Mouse (Mus musculus): ENCODE data around the gene Rbfox1. TPM values are rescaled to one million over a fixed set of nuclear protein-coding genes. Genes with fewer than 3 reads are reported as not detected.

Rbfox1 gene
- total RNA-seq, 2 experiments from 2014 or later, result 0.96 to 1.5 TPM

- no peak for DNase-seq (ENCODE audit: low spot score in 2 of 2)
Observed at GRCm38 (mm10) chr16:5992045-5993011, 107.2 kb downstream of the Rbfox1 start.

GRCm38 (mm10) chr16:5997136-5997535, 112.0 kb downstream of the Rbfox1 start:
- no peak for DNase-seq (ENCODE audit: low spot score in 2 of 2)

DNA sequence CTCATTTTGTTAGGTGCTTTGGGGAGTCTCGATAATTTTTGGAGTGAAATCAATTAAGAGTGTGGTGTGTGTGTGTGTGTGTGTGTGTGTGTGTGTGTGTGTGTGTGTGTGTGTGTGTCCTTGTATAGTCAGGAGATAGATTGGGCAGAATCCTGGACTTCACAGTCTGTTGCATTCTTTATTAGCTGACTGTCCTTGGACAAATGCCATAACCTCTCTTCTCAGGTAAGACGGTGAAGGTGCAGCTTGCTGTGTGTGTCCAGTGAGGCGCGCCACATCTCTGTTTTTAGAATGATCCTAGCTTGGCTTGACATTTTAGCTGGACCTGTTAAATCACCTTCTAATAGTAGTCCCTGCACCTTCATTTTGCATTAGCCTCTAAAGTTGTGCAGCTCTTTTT, 112.5 kb downstream of the Rbfox1 start:
- DNase-seq (ENCODE audit: low spot score in 2 of 2), result no peak

- no peak for DNase-seq (ENCODE audit: low spot score in 2 of 2)
Observed at GRCm38 (mm10) chr16:6000016-6000415, 114.9 kb downstream of the Rbfox1 start.

DNA sequence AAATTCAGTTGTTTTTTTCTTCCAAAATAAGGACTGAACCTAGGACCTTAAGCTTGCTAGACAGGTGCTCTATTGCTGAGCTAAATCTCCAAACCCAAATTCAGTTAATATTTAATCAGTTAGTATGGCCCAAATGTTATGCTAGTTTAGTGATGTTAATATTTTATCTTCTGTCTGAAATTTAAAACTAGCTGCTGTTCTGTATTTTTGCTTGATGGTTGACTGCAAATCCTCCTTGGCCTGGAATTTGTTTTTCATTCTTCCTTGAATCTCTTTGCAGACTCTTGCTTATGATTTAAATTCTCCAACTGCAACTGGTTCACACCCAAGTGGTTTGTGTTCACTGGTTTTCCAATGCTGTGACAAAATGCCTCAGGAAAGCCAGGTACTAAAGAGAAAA, 121.8 kb downstream of the Rbfox1 start:
- no peak for DNase-seq (ENCODE audit: low spot score in 2 of 2)

DNA sequence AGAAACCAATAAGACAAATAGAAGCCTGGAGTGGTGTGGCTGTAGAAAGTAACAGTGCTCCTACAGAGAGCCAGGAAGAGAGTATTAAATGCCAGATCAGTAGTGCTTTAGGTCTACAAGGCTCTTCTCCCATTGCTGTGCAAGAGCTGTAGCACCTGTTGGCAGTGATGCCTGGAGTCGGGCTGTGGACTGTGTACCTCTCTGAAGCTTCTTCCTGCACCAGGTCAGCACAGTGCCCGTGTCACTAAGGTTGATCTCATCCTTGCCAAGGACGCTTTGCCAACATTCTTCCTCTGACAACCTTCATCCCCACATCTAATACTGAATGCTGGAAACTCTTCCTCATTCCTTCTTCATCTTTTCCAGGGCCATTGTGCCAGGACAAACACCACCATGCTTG, 127.7 kb downstream of the Rbfox1 start:
- no peak for DNase-seq (ENCODE audit: low spot score in 2 of 2)

- peak; percentile 62 to 68 for DNase-seq (ENCODE audit: low spot score in 2 of 2)
Observed at GRCm38 (mm10) chr16:6018639-6019038, 133.5 kb downstream of the Rbfox1 start.

DNA sequence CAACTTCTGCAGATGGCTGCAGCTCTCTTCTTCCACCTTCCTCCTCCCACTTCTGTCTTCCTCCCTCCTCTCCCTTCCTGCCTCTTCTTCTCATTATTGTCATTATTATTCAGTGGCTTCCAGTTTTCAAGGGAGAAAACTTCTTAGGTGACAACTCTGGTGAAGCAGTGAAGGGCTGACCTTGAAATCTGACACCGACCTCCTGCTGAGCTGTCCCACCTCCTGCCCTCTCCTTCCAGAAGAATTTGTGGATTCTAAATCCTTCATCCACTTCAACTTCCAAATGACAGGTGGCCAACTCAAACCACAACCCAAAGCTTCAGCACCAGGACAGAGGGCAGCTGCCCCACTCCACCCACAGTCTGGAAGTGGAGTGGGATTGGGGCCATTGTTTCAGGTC, 134.2 kb downstream of the Rbfox1 start:
- DNase-seq (ENCODE audit: low spot score in 2 of 2), result no peak

DNA sequence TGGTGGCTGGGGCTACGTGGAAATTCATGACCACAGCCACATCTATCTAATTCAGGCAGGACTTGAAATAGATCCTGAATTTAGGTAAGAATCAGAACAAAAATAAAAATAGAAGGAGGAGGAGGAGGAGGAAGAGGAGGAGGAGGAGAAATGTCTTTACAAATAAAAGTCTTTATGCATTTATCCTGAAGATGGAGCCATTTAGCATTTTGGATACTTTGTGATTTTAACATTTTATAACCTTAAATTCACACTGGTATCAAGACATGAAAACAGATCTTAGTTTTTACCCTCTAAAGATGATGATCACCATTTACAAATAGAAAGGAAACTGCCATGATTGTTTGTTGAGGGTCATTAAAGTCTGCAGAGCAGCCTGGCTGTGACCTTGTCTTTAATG, 146.1 kb downstream of the Rbfox1 start:
- no peak for DNase-seq (ENCODE audit: low spot score in 2 of 2)

GRCm38 (mm10) chr16:6032563-6032962, 147.4 kb downstream of the Rbfox1 start:
- no peak for DNase-seq (ENCODE audit: low spot score in 2 of 2)

DNA sequence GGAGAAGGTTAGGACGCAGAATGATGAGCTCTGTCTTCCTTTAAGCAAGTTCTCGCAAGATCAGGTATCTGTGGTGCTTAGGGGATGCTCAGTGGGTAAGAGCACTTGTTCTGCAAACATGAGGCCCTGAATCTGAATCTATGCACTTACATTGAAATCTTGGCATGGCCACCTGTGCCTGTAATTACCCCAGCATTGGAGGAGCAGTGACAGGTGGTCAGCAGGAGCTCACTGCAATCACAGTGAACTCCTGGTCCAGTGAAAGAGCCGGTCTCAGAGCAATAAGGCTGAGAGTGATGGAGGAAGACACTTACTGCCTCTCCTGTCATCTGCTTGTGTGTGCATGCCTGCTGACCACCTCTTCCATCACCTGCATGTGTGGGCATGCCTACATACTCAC, 149.7 kb downstream of the Rbfox1 start:
- no peak for DNase-seq (ENCODE audit: low spot score in 2 of 2)

GRCm38 (mm10) chr16:6037009-6037408, 151.9 kb downstream of the Rbfox1 start:
- no peak for DNase-seq (ENCODE audit: low spot score in 2 of 2)

GRCm38 (mm10) chr16:6042766-6043165, 157.6 kb downstream of the Rbfox1 start:
- DNase-seq (ENCODE audit: low spot score in 2 of 2), result no peak

DNA sequence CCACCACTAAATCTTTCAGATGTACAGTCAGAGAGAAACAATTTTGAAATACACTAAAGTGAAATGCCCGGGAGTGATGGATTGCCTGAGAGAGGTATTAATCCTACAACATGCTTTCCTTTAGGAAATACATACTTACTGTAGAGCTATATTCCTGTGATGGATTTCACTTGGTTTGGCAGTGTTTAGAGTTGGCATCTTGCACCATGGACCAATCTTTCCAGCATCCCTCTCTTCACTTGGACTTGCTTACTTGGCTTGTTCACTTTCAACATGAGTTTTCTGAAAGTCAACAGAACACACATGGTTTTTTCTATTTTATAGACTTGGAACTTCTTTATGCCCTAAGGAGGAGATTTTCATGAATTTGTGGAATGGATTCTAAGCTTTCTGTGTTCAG, 163.4 kb downstream of the Rbfox1 start:
- DNase-seq (ENCODE audit: low spot score in 2 of 2), result no peak

DNA sequence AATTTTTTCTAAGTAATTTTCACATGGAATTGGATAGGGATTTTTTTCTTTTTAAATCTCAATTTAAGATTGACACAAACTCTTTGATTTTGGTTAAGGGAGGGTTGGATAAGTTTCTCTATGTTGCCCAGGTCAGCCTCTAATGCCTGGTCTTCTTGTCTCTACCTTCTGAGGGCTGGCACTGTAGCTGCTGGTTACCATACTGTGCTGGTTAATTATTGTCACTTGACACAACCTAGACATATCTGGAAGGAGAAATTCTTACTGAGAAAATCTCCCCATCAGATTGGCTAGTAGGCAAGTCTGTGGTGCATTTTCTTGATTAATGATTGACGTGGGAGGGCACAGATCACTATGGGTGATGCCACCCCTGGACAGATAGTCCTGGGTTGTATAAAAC, 177.3 kb downstream of the Rbfox1 start:
- DNase-seq (ENCODE audit: low spot score in 2 of 2), result no peak

DNA sequence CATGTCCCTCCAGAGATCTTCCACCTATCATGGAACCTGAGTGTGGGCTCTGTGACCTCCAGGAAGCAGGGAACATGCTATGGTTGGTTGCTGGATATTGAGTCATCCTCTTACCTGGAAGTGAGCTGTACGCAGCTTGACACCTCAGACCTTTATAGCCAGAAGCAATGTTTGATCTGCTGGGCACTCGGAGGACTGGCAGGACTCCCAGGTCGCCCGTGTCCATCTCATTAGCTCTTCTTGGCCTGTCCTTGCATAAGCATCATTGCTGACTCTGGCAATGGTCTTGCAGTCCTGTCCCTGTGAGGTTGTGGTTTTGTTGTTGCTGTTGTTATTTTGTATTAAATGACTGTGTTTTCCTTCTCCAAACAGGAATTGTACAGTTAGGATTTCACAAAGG, 180.3 kb downstream of the Rbfox1 start:
- DNase-seq (ENCODE audit: low spot score in 2 of 2), result no peak

DNA sequence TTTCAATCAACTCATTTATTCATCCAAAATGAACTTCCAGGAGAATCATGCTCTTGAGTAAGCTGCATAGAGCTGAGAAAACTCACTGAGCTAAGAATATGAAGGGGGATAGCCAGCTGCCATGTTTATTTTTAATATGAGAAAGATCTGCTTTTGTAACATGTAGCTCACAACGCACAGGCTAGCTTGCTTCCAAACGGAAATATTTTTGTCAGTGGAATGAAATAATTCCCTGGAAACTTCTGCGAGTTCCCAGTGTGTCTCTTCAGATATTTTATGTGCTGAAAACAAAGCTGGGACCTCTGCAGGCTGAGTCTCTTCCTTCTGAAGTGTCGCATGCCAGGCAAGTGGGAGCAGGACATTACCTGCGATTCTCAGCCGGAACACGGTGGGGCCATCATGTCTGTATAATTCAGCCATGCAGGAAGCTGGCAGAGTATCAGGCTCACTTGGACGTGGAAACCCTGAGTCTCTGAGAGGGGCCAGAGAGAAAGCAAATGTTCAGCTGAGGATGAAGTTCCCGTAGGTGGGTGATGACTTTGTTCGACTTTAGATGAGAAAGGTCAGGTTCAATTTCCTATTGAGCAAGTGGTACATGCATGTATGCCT, 190.4 kb downstream of the Rbfox1 start:
- no peak for DNase-seq (ENCODE audit: low spot score in 2 of 2)

- DNase-seq (ENCODE audit: low spot score in 2 of 2), result no peak
Observed at GRCm38 (mm10) chr16:6079017-6079416, 193.9 kb downstream of the Rbfox1 start.

DNA sequence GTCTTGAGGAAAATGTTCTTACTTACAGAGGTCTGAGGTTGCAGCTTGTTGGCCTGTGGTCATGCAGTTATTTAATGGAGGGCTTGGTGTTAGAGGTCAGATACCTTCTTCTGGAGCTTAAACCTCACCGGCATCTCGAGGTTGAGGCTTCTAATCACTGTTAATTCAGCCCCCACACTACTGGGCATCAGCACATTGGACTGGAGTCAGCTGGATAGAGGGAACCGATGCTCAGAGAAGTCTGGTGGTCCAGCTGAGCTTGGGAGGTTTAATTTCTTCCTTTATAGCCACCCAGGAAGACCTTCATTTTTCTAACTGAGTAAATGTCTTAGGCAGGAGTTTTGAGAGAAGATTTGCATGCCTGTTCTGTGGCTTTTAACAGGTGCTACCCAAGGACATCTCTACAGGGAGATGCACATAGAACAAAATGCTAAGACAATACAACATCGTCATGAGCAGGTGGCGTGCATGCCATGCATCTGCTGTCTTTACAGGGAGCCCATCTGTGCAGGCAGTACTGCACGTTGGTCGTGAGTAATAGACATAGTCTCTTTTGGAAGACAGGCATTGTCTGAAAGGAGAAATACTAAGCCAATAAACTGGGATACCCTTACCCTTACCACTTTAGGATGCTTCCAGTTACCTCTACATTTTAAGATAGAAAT, 199.7 kb downstream of the Rbfox1 start:
- DNase-seq (ENCODE audit: low spot score in 2 of 2), result no peak

DNA sequence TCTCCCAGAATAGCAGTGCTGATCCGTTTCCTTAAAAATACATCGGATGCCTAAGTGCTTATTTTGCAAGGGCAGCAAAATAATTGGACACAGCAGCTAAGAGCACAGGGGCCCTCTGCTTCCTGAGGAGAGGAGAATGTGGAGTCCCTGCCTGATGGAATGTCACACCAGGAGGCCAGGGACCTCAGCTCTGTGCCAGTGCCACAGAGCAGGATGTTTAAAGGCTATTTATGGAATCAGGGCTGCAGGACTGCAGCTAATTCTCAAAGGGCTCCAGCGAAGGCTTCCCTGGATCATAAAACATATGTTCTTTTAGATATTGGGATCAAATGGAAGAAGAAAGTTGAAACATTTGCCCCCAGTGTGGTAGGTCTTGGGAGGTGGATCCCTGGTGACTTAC, 201.0 kb downstream of the Rbfox1 start:
- DNase-seq (ENCODE audit: low spot score in 2 of 2), result no peak

- no peak for DNase-seq (ENCODE audit: low spot score in 2 of 2)
Observed at GRCm38 (mm10) chr16:6091326-6092123, 206.4 kb downstream of the Rbfox1 start.
